Mouse (Mus musculus) lung, postnatal 0 days (tissue): ENCODE results near the gene Prss21. TPM values are rescaled to one million over a fixed set of nuclear protein-coding genes. Genes with fewer than 3 reads are reported as not detected.
A peak's percentile ranks its signal among the peaks of the same experiment; 100 is the strongest.

ENCODE experiments used
- ATAC-seq: fragments of 200-750 bp; cut with Nextera tagmentation; 2 replicates; pipeline ENCODE4 v1.8.0; 2017; ENCODE audit warnings: moderate library complexity
- DNase-seq: peaks from one replicate; pipeline ENCODE4 v3.0.0-alpha.2; 2016; ENCODE audit warnings: low spot score
- H3K27ac ChIP-seq: fragments of 300-500 bp; sonication (generic); 2 replicates; pipeline ENCODE4 v1.5.1; 2014; ENCODE audit warnings: antibody characterized with exemption, mild to moderate bottlenecking, low read length, mixed read lengths
- H3K27me3 ChIP-seq: fragments of 300-500 bp; sonication (generic); replicated peaks from 2 replicates; pipeline ENCODE4 v1.6.1; 2014; ENCODE audit warnings: low read length, mixed read lengths; ENCODE audit not compliant: insufficient read depth
- H3K36me3 ChIP-seq: fragments of 300-500 bp; sonication (generic); 2 replicates; pipeline ENCODE4 v1.6.1; 2014; ENCODE audit warnings: low read length, mixed read lengths; ENCODE audit not compliant: insufficient read depth
- H3K4me1 ChIP-seq: fragments of 300-500 bp; sonication (generic); 2 replicates; pipeline ENCODE4 v1.6.1; 2014; ENCODE audit warnings: antibody characterized with exemption, low read depth, low read length, mixed read lengths; ENCODE audit not compliant: insufficient read depth
- H3K4me2 ChIP-seq: fragments of 300-500 bp; sonication (generic); replicated peaks from 2 replicates; pipeline ENCODE4 v1.6.1; 2014; ENCODE audit warnings: low read depth, mild to moderate bottlenecking, low read length, moderate library complexity, mixed read lengths
- H3K4me3 ChIP-seq: fragments of 300-500 bp; sonication (generic); 2 replicates; pipeline ENCODE4 v1.5.1; 2014; ENCODE audit warnings: low read depth, low read length
- H3K9ac ChIP-seq: fragments of 300-500 bp; sonication (generic); replicated peaks from 2 replicates; pipeline ENCODE4 v1.6.1; 2014; ENCODE audit warnings: low read depth, mild to moderate bottlenecking
- H3K9me3 ChIP-seq: fragments of 300-500 bp; sonication (generic); 2 replicates; pipeline ENCODE4 v1.6.1; 2016; ENCODE audit warnings: low read length, mixed read lengths
- CTCF ChIP-seq: IDR thresholded peaks from 2 replicates; pipeline ENCODE4 v1.5.1; 2016; ENCODE audit warnings: antibody characterized with exemption, mild to moderate bottlenecking
- EP300 ChIP-seq: IDR thresholded peaks from 2 replicates; pipeline ENCODE4 v1.6.1; 2016; ENCODE audit warnings: antibody characterized with exemption, mild to moderate bottlenecking, control low read depth
- WGBS: fragments of 180-500 bp; shearing (Covaris S2); extraction: QIAGEN DNeasy Blood & Tissue Kit; methylation state at CpG from one replicate; pipeline ENCODE4 v1.1.7; 2014; 5-methylcytosine and 5-hydroxymethylcytosine counted together
- polyA plus RNA-seq: library from polyadenylated mRNA; unstranded; fragments of >200 nt; fragmentation: Nextera tagmentation; extraction: Ambion mirVana; gene quantifications from 2 replicates; pipeline ENCODE4 v1.2.1, GENCODE M21; 2015

Prss21 gene
- polyA plus RNA-seq, 1 experiment from 2014 or later: not detected

DNA sequence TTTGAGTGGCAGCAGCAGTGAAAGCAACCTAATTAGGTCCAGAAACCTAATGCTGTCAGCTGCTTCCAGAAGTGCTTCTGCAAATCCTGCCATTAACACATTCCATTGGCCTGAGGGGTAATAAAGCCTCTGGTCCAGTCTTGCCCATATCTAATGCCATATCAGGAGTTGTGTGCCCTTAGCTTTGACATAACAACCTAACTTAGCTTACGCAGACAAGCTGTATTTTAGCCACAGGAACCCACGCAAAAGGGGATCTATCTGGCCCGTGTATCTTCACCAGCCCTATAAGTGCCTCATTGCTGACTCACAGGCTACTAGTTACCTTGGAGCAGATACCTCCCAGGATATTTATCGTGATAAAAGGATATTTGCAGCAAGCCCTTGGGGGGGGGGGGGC is 42.3 kb upstream of the Prss21 start:
- WGBS: 81% methylated on average over 4 of the region's 4 CpGs
- no peaks in the 10 kb centered on the region for H3K27me3 ChIP-seq
- TF ChIP-seq CTCF (no peak), EP300 (no peak)
- DNase-seq (no peak), ATAC-seq (no peak)
- H3K27ac ChIP-seq: no peak overlapping the region
- peaks cover 42% of the 10 kb centered on the region for H3K36me3 ChIP-seq
- H3K4me2 ChIP-seq: no peak overlapping the region
- H3K4me1 ChIP-seq: peaks cover 5% of the 10 kb centered on the region; the same call in 1 of the 2 replicates
- H3K9me3 ChIP-seq: no peaks in the 10 kb centered on the region
- H3K9ac ChIP-seq: no peak overlapping the region
- no peak overlapping the region for H3K4me3 ChIP-seq

DNA sequence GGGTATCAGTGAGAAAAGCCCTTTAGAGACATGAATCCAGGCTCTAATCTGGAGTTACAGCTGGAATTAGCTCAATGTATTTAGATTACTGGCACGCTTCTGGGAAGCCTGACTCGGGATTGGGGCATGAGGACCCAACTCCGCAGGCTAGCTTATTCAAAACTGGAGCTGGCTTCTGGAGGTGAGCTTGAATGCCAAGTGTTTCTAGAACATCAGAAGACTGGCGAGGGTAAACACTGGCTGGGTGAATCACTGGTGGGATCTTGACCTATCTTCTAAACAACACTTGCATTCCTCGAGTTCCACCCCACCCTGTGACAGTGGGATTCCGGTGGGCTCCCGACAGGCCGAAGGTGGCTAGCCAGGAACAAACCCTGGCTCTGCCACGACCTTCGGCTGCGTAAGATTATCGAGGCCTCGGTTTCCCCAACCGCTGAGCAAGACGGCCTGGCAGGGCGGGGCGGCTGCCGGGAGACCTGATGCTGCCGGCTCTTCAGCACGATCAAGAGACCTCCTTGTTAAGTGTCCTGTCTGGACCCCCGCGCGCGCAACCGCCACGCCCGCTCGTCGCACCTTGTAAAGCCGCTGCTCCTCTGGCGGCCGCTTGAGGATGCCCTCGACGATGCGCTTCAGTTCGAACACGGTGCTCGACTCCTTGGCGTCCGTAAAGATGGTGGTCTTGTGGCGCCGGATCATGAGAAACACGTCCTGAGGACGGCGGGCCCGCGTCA is 39.4 kb upstream of the Prss21 start:
- peak overlapping the region; percentile 70 for H3K9ac ChIP-seq
- TF ChIP-seq CTCF (peak; percentile 42), EP300 (no peak)
- WGBS: under 1% methylated on average over 40 of the region's 47 CpGs
- peaks cover 5% of the 10 kb centered on the region; the same call in 1 of the 2 replicates for H3K4me1 ChIP-seq
- DNase-seq (peak; percentile 62), ATAC-seq (peak; percentile 69)
- peak overlapping the region; percentile 81 for H3K4me3 ChIP-seq
- peak overlapping the region; percentile 85 for H3K27ac ChIP-seq
- H3K9me3 ChIP-seq: no peaks in the 10 kb centered on the region
- H3K27me3 ChIP-seq: 0 out of 2 replicates have a peak, but pooled peaks cover 3% of the 10 kb centered on the region
- H3K4me2 ChIP-seq: peak overlapping the region; percentile 79
- peaks cover 20% of the 10 kb centered on the region for H3K36me3 ChIP-seq

DNA sequence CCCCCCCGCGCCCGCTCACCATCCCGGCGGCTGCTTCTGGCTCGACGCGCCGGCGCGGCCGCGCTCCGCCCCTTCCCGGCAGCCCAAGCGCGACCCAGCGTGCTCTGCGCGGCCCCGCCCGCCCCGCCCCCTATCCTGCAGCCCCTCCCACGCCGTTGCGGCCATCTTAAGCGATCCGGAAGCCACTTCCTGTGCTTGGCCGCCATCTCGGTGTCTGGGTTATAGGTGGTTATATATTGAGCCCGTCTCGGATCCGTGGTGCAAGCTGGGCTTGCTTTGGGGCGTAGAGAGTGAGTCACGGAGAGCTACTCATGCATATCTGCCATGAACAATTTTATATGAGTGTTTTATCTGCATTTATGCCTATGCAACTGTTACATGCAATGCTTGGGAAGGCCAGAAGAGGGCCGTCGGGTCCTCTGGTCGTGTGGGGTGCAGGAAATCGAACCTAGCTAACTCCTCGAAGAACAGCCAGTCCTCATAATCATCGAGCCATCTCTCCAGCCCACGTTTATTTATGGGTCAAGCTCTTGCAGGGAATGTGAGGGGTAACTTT is 38.7 kb upstream of the Prss21 start, which contains the start of gene Elob:
Elob (minus strand) TSS at position 73 of the 556 bp plus-strand sequence.
- ATAC-seq (peak; percentile 97), DNase-seq (peak; percentile 95)
- H3K27me3 ChIP-seq: 0 out of 2 replicates have a peak, but pooled peaks cover 3% of the 10 kb centered on the region
- H3K27ac ChIP-seq: peak within 1 kb of the TSS; percentile 85
- peaks cover 16% of the 10 kb centered on the region; the same call in 1 of the 2 replicates for H3K36me3 ChIP-seq
- H3K9me3 ChIP-seq: no peaks in the 10 kb centered on the region
- H3K4me3 ChIP-seq: peak within 1 kb of the TSS; percentile 81
- WGBS: under 1% methylated on average over 23 of the region's 42 CpGs
- no peak for TF ChIP-seq EP300
- peak; percentile 75 for TF ChIP-seq CTCF
- peak within 1 kb of the TSS; percentile 70 for H3K9ac ChIP-seq
- H3K4me1 ChIP-seq: peaks cover 5% of the 10 kb centered on the region; the same call in 1 of the 2 replicates
- peak within 1 kb of the TSS; percentile 79 for H3K4me2 ChIP-seq

DNA sequence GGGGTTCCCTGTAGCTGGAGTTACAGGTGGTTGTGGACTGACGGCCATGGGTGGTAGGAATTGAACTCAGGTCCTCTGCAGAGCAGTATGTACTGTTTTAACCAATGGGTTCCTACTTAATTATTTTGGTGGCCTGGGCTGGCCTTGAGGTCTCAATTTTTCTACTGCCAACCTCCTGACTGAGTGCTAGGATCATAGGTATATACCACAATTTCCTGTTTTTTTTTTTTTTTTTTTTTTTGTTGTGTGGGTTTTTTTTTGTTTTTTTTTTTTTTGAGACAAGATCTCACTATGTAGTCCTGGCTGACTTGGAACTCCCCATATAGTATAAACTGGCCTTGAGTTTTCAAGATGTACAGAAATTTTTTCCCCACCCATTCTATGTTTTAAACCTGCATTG is 36.7 kb upstream of the Prss21 start:
- ATAC-seq: no peak
- no peaks in the 10 kb centered on the region for H3K9me3 ChIP-seq
- 0 out of 2 replicates have a peak, but pooled peaks cover 3% of the 10 kb centered on the region for H3K27me3 ChIP-seq

DNA sequence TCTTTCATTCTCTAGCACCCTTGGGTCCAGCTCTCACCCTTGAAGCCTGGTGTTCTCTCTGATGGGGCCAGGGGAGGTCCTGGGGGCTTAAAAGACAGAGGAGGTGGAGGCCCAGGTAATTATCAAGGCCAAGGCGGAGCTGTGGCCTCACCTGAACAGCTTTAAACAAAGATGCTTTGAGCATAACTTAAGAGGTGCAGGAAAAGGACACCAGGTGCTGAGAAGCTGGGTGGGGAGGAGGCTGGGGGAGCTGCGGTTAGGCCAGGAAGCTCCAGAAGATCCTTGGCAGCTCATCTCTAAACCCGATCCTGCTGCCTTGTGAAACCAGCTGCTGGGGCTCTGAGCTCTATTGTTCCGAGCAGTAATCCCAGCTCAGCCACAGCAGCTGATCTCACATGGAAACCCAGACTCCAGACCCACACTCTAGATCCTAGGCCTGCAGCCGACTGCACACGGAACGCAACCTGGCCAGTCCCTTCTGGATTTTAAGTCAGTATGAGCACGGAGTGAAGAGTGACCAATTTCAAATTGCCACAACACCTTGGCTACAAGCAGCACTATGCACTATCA is 31.8 kb upstream of the Prss21 start, which contains the start of gene Prss33:
Prss33 (minus strand) TSS at position 51 of the 570 bp plus-strand sequence.
- no peak for DNase-seq
- Histone ChIP-seq H3K9me3 (no peaks in the 10 kb centered on the region), H3K4me2 (no peak within 1 kb of the TSS), H3K27ac (no peak within 1 kb of the TSS), H3K27me3 (0 out of 2 replicates have a peak, but pooled peaks cover 3% of the 10 kb centered on the region), H3K4me1 (no peaks in the 10 kb centered on the region), H3K4me3 (no peak within 1 kb of the TSS), H3K9ac (no peak within 1 kb of the TSS), H3K36me3 (no peaks in the 10 kb centered on the region)
- TF ChIP-seq EP300 (no peak), CTCF (no peak)
- 72% methylated on average over 8 of the region's 8 CpGs for WGBS
- no peak for ATAC-seq

More for the DNA sequence above, 36.7 kb upstream of the Prss21 start:
- DNase-seq: no peak
- no peak for TF ChIP-seq EP300
- TF ChIP-seq CTCF: no peak
- Histone ChIP-seq H3K27ac (no peak overlapping the region), H3K36me3 (0 out of 2 replicates have a peak, but pooled peaks cover 1% of the 10 kb centered on the region), H3K4me3 (no peak overlapping the region), H3K4me2 (no peak overlapping the region), H3K4me1 (peaks cover 5% of the 10 kb centered on the region; the same call in 1 of the 2 replicates), H3K9ac (no peak overlapping the region)
- WGBS: 94% methylated on average over 1 of the region's 1 CpGs

DNA sequence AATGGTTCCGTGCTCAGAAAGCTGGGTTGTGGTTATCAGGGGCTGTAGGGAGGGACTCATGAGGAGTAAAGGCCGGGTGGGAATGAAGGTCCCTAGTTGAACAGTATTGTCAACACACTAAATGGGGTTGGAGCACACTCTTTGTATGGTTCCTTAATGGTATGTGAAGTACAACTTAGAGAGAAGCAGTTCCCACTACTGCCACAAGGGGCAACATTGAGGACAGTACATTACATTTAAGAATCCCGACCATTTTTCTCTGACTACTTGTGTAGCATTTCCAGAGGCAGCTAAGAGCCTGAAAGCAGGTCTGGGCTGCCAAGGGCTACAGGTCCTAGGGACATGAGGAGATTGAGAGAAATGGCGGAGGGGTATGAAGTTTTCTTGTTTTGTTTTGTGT is 26.7 kb upstream of the Prss21 start:
- Histone ChIP-seq H3K9ac (no peak overlapping the region), H3K4me3 (no peak overlapping the region), H3K36me3 (no peaks in the 10 kb centered on the region), H3K27me3 (no peaks in the 10 kb centered on the region), H3K4me2 (no peak overlapping the region), H3K27ac (no peak overlapping the region), H3K4me1 (no peaks in the 10 kb centered on the region), H3K9me3 (no peaks in the 10 kb centered on the region)
- DNase-seq: peak; percentile 84
- ATAC-seq: peak; percentile 49
- TF ChIP-seq CTCF (peak; percentile 87), EP300 (no peak)
- 32% methylated on average over 4 of the region's 4 CpGs for WGBS
